Mouse (Mus musculus): ENCODE data around the gene Lcn3.

GRCm38 (mm10) chr2:25765269-25765668 is at the start of gene Lcn3:
- TF ChIP-seq EP300 (optimal IDR thresholded peaks at IDR 0.05), result no peak
- TF ChIP-seq CTCF (IDR thresholded peaks at IDR 0.05; ENCODE audit: low read depth), result no peak

All from stomach, postnatal 0 days (tissue).